ENCODE assay signal across 15 mouse cellular contexts in genomic region chr11:17000353-17001334, GRCm38 (mm10). TPM values are rescaled to one million over a fixed set of nuclear protein-coding genes. Genes with fewer than 3 reads are reported as not detected.
DNase-seq lines count a peak whose midpoint lies in the region; ATAC-seq and TF ChIP-seq lines count a peak whose summit lies in the region.
"Had no signal": no experiment of that assay in that cellular context is flagged by ENCODE, and none has a peak within 500 bp of the region (broad histone marks: within the 10 kb centered on the region; RNA-seq: fewer than 3 reads in every experiment).

No protein-coding gene starts in this region.

- H3K79me2 ChIP-seq in macrophage (ENCODE audit: inconsistent target), result peaks cover 94% of the 10 kb centered on the region

- no peaks in the 10 kb centered on the region for H3K4me1 ChIP-seq in kidney, adult 2 months (ENCODE audit: control insufficient read depth, insufficient read depth, low read length)
- H3K4me1 ChIP-seq in intestine, postnatal 0 days (replicated peaks; ENCODE audit: control insufficient read depth, insufficient read depth, low read length), result no peaks in the 10 kb centered on the region
- H3K4me1 ChIP-seq: intestine, embryonic 15.5 days; lung, embryonic 15.5 days had no signal

- no peak overlapping the region for H3K4me2 ChIP-seq in intestine, postnatal 0 days (replicated peaks; ENCODE audit: low read depth)
- H3K4me2 ChIP-seq: intestine, embryonic 15.5 days; lung, embryonic 15.5 days had no signal

- TF ChIP-seq CTCF in kidney, adult 2 months (conservative IDR thresholded peaks at IDR 0.05; ENCODE audit: insufficient read depth, insufficient read length, low read depth, low read length), result no peak
- TF ChIP-seq CTCF in intestine, postnatal 0 days (IDR thresholded peaks at IDR 0.05; ENCODE audit: low read depth), result no peak

- no peaks in the 10 kb centered on the region for H3K9me3 ChIP-seq in intestine, postnatal 0 days (ENCODE audit: control insufficient read depth)
- H3K9me3 ChIP-seq: intestine, embryonic 15.5 days; lung, embryonic 15.5 days had no signal

- no peak overlapping the region for H3K4me3 ChIP-seq in kidney, adult 2 months (ENCODE audit: insufficient read depth, low read depth, low read length)
- H3K4me3 ChIP-seq in macrophage (ENCODE audit: inconsistent target), result no peak overlapping the region
- no peak overlapping the region for H3K4me3 ChIP-seq in intestine, postnatal 0 days (ENCODE audit: low read depth, low read length)
- H3K4me3 ChIP-seq: intestine, embryonic 15.5 days; lung, embryonic 15.5 days had no signal

- no peak overlapping the region for H3K9ac ChIP-seq in intestine, postnatal 0 days (ENCODE audit: low read depth, low read length)
- H3K9ac ChIP-seq: intestine, embryonic 15.5 days; lung, embryonic 15.5 days had no signal

- DNase-seq in kidney, adult 2 months, result peak; percentile 27
- no peak for DNase-seq in kidney, postnatal 10 days
- DNase-seq in A20 (ENCODE audit: low read depth, low spot score), result peak; percentile 44
- peak; percentile 17 for DNase-seq in adrenal gland, postnatal 10 days
- DNase-seq in gastrocnemius, postnatal 25 days, result no peak
- no peak for DNase-seq in left cerebral cortex, postnatal 10 days (ENCODE audit: extremely low spot score in 1 of 2, low spot score in 2 of 2)
- DNase-seq: cerebellum, adult 11-12 months; embryo, embryonic 11 days; layer of hippocampus, adult 9-11 months; left cerebral cortex, postnatal 4 days had no signal

- intact Hi-C loops in left cerebral cortex, postnatal 10 days (cut with DNase I), result no loop called here

- no peaks in the 10 kb centered on the region for H3K36me3 ChIP-seq in kidney, adult 2 months (ENCODE audit: control insufficient read depth, insufficient read depth, low read length)
- peaks cover 17% of the 10 kb centered on the region for H3K36me3 ChIP-seq in macrophage (ENCODE audit: inconsistent target)
- no peaks in the 10 kb centered on the region for H3K36me3 ChIP-seq in intestine, postnatal 0 days (ENCODE audit: control insufficient read depth, insufficient read depth)
- H3K36me3 ChIP-seq: intestine, embryonic 15.5 days; lung, embryonic 15.5 days had no signal

- H3K27me3 ChIP-seq in kidney, adult 2 months (replicated peaks; ENCODE audit: control insufficient read depth, insufficient read depth, low read length), result no peaks in the 10 kb centered on the region
- H3K27me3 ChIP-seq in intestine, postnatal 0 days (replicated peaks; ENCODE audit: control insufficient read depth, insufficient read depth, low read length), result no peaks in the 10 kb centered on the region
- H3K27me3 ChIP-seq: intestine, embryonic 15.5 days; lung, embryonic 15.5 days had no signal

- no peak for TF ChIP-seq POLR2A in kidney, adult 2 months (IDR thresholded peaks at IDR 0.05; ENCODE audit: low read depth, low read length)

- H3K27ac ChIP-seq in kidney, adult 2 months (ENCODE audit: insufficient read depth, low read depth, low read length), result no peak overlapping the region
- H3K27ac ChIP-seq in macrophage, result peak overlapping the region; percentile 92
- no peak overlapping the region for H3K27ac ChIP-seq in intestine, postnatal 0 days (ENCODE audit: low read depth, low read length)
- H3K27ac ChIP-seq: intestine, embryonic 15.5 days; lung, embryonic 15.5 days had no signal

- 57% methylated on average over 9 of the region's 9 CpGs for WGBS in kidney, adult 2 months
- 24% methylated on average over 9 of the region's 9 CpGs for whole genome bisulfite sequencing in macrophage (ENCODE audit: missing documents)
- WGBS in intestine, postnatal 0 days, result 68% methylated on average over 9 of the region's 9 CpGs

- ATAC-seq in intestine, postnatal 0 days, result no peak
- ATAC-seq: activated CD4-positive, CD25-positive, alpha-beta regulatory T cell, adult 4 months; intestine, embryonic 15.5 days had no signal

RNA-seq across cellular contexts. Expression of gene Fbxo48, which starts 49.5 kb away (rescaled TPM):
- 0.08 and 0.11 TPM in 2 replicates for polyA plus RNA-seq in kidney, adult 2 months (2012; rRNA removed)
- 1 to 10 TPM; 1.3 to 2.1 TPM for total RNA-seq in adrenal gland, postnatal 10 days (2021)
- 1 to 10 TPM in 18 of 26 experiments, under 1 TPM in 8; 0.29 to 4.9 (median 1.5) TPM for total RNA-seq in macrophage (2018; cell fraction: chromatin; rRNA removed)
- 1 to 10 TPM in 3 of 26 experiments, under 1 TPM in 23; 0.05 to 1.2 (median 0.62) TPM for total RNA-seq in macrophage (2018; cell fraction: cytosol; rRNA removed)
- 10 to 100 TPM in 1 of 26 experiments, 1 to 10 TPM in 15, under 1 TPM in 9, not detected in 1; 0.42 to 14.2 (median 1.3) TPM for total RNA-seq in macrophage (2018; cell fraction: nucleus; rRNA removed)
- 0.65 to 2.4 TPM (median 0.70 TPM) in 3 replicates for polyA plus RNA-seq in macrophage (2018)
- under 1 TPM in 1 of 2 experiments, not detected in 1; 0.13 TPM for total RNA-seq in gastrocnemius, postnatal 25 days (2021)
- polyA plus RNA-seq in intestine, postnatal 0 days (2015; fragmentation: Nextera tagmentation; extraction: Ambion mirVana), result 0.17 and 0.25 TPM in 2 replicates
- 1 to 10 TPM; 1.9 to 2.6 TPM for total RNA-seq in left cerebral cortex, postnatal 10 days (2021)

RNA-seq across cellular contexts. Expression of gene Cnrip1, which starts 50.7 kb away (rescaled TPM):
- 6.5 and 7.3 TPM in 2 replicates for polyA plus RNA-seq in kidney, adult 2 months (2012; rRNA removed)
- 10 to 100 TPM; 16.1 to 22.2 TPM for total RNA-seq in adrenal gland, postnatal 10 days (2021)
- total RNA-seq in macrophage (2018; cell fraction: chromatin; rRNA removed), result 100 to 1,000 TPM in 13 of 26 experiments, 10 to 100 TPM in 13; 22.6 to 546 (median 112) TPM
- 100 to 1,000 TPM in 13 of 26 experiments, 10 to 100 TPM in 13; 26.2 to 266 (median 117) TPM for total RNA-seq in macrophage (2018; cell fraction: cytosol; rRNA removed)
- 100 to 1,000 TPM in 14 of 26 experiments, 10 to 100 TPM in 12; 23.1 to 714 (median 147) TPM for total RNA-seq in macrophage (2018; cell fraction: nucleus; rRNA removed)
- 75.3 to 234 TPM (median 186 TPM) in 3 replicates for polyA plus RNA-seq in macrophage (2018)
- total RNA-seq in gastrocnemius, postnatal 25 days (2021), result 1 to 10 TPM; 4.3 to 5.1 TPM
- polyA plus RNA-seq in intestine, postnatal 0 days (2015; fragmentation: Nextera tagmentation; extraction: Ambion mirVana), result 12.2 and 12.4 TPM in 2 replicates
- 100 to 1,000 TPM; 192 to 198 TPM for total RNA-seq in left cerebral cortex, postnatal 10 days (2021)

RNA-seq across cellular contexts. Expression of gene Plek, which starts 51.5 kb away (rescaled TPM):
- 0.43 and 1.4 TPM in 2 replicates for polyA plus RNA-seq in kidney, adult 2 months (2012; rRNA removed)
- total RNA-seq in adrenal gland, postnatal 10 days (2021), result 1 to 10 TPM; 4.8 to 5.4 TPM
- 1,000 to 10,000 TPM in 12 of 26 experiments, 100 to 1,000 TPM in 14; 136 to 4,950 (median 890) TPM for total RNA-seq in macrophage (2018; cell fraction: chromatin; rRNA removed)
- total RNA-seq in macrophage (2018; cell fraction: cytosol; rRNA removed), result 1,000 to 10,000 TPM in 10 of 26 experiments, 100 to 1,000 TPM in 16; 336 to 3,058 (median 806) TPM
- 1,000 to 10,000 TPM in 13 of 26 experiments, 100 to 1,000 TPM in 13; 238 to 4,489 (median 972) TPM for total RNA-seq in macrophage (2018; cell fraction: nucleus; rRNA removed)
- polyA plus RNA-seq in macrophage (2018), result 380 to 752 TPM (median 430 TPM) in 3 replicates
- total RNA-seq in gastrocnemius, postnatal 25 days (2021), result 1 to 10 TPM; 1.3 to 1.5 TPM
- polyA plus RNA-seq in intestine, postnatal 0 days (2015; fragmentation: Nextera tagmentation; extraction: Ambion mirVana), result 1.3 and 1.4 TPM in 2 replicates
- 1 to 10 TPM; 5.4 to 5.5 TPM for total RNA-seq in left cerebral cortex, postnatal 10 days (2021)

Comparison
In these comparisons a context has a peak if more than half of its experiments do, and no peak if none do; other contexts are left out.
1. DNase-seq: peak in kidney, adult 2 months (single experiment), A20 (single experiment) and adrenal gland, postnatal 10 days (single experiment); none in kidney, postnatal 10 days (single experiment), gastrocnemius, postnatal 25 days (single experiment) and left cerebral cortex, postnatal 10 days (0 of 2).
2. RNA of gene Cnrip1, which starts 50.7 kb away (total RNA-seq): 192 to 198 TPM in left cerebral cortex, postnatal 10 days; 16.1 to 22.2 TPM in adrenal gland, postnatal 10 days and 4.3 to 5.1 TPM in gastrocnemius, postnatal 25 days; every median in the first group is over 4 times any median in the second.